Mouse (Mus musculus): ENCODE results near the gene Hnf1b.
A peak's percentile ranks its signal among the peaks of the same experiment; 100 is the strongest.

Gene Hnf1b

DNA sequence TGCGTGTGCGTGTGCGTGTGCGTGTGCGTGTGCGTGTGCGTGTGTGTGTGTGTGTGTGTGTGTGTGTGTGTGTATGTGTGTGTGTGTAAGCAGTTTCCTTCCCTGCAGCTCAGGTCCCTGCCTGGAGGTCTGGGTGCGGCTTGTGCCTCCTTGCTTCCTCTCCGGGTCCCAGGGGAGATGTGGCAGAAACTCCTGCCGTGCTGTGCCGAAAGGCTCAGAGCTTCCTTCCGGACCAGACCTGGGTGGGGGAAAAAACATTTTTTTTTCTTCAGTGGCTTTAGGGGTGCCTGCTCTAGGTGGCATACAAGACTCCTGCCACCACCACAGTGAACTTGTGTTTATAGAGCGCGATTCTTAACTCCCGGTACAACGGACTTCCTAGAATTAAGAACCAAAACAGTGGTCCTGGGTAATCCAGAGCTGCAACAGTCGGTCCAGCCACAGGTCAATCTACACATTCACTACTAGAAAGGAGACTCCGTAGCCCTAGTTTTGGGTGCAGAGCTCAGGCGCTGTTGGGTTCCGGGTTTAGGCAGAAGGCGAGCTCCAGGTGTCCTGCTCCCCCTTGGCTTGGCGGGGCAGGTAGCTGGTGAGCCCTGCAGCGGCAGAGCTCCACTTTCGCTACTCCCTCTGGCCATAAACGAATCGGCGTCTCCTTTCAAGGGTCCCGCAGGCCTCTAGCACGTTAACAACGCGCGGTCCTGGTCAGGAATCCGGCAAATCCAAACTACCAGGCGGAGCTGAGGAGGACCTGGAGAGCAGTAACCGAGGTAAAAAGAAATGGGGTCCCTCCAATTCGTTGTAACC is at the start of gene Hnf1b:
TSS of gene Hnf1b (plus strand) at position 535 of the 807 bp plus-strand sequence.
- DNase-seq (ENCODE audit: low read depth, low spot score): no peak

DNA sequence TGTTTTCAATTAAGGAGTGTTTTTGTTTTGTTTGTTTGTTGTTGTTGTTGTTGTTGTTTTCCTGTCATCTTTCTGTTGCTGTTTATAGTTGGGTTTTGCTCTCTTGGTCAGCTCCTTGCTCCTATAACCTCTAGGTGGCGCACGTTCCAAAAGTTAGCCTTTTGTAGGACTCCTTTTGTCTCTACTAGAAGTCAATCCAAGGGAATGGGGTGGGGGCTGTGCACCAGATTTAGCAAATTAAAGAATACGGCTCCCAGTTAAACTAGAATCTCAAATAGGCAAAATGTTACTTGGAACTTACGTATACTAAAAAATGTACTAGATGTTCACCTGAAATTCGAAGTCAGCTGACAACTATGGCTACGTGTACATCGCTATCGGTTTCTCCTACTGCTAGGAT is 47.7 kb upstream of the Hnf1b start:
- peak; percentile 70 for DNase-seq (ENCODE audit: low read depth, low spot score)

DNA sequence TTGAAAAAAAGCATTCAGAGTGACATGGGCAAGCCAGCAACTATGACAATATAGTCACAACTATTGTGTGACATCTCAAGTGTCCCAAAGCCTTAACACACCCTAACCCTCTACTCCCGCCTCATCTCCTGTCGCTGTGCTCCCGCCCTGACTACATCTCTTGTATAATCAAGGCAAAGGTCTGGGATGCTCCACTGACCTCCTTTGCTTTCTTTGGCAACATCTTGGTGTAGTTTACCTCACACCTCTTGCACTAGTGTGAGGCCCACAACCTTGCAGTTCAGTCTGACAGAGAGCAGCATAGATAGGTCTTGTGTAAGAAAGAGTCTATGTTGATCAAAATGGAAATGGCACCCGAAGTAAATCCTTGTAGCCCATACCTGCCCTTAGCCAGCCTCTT is 47.3 kb upstream of the Hnf1b start:
- no peak for DNase-seq (ENCODE audit: low read depth, low spot score)

DNA sequence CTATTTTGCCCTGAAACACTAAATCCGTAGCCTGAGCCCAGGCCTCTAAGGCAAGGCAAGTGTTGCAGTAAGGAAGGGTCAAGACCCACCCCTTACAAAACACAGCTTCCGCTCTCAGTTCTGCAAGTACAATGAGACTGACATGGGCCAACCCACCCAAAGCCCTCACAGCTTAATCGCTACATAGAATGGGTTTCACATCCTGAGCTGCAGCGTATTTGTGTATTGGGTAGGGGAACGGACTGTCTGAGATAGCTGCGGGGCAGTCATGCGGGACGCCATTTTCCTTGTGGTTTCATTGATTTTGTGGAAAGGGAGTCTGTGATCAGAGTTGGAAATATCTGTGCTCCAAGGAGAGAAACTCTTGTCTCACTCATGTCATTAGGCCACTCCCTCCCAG is 39.4 kb upstream of the Hnf1b start:
- no peak for DNase-seq (ENCODE audit: low read depth, low spot score)

DNA sequence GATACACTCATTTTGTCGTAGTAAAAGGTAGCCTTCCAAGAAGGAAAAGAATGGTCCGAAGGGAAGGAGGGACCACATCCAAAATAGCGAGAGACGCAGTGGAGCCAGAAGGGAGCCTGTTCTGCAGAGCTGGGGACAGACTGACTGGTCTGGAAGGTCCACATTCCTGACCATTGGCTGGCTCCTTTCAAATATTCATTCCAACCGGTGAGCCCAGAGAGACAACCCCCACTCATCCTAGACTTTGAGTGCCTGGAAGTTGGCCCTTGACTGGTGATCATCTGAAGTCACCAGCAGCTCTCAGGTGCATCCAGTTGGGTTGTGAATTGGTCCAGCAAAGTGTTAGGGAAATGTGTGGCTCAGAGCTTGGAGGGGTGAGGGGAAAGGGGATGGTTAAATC is 34.7 kb upstream of the Hnf1b start:
- DNase-seq (ENCODE audit: low read depth, low spot score): no peak

- DNase-seq (ENCODE audit: low read depth, low spot score): peak; percentile 78
Measured at GRCm38 (mm10) chr11:83815628-83816027, 34.2 kb upstream of the Hnf1b start.

DNA sequence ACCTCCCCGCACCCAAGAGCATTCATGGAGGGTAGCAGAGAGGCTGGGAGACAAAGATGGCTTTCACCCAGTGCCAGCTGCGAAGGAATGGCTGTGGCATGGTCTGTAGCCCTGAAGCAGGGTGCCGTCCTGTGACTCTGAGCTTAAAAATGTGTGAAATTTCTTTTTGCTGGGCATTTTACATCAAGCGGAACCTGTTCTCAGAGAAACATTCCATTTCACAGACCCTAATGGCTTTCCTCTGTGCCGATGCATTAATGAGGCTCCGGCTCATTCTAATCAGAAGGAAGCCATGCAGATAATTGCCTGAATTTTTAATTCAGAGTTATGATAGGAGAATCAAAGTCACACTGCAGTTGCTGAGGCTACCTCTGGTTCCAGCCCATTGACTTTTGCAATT is 32.8 kb upstream of the Hnf1b start:
- no peak for DNase-seq (ENCODE audit: low read depth, low spot score)

DNA sequence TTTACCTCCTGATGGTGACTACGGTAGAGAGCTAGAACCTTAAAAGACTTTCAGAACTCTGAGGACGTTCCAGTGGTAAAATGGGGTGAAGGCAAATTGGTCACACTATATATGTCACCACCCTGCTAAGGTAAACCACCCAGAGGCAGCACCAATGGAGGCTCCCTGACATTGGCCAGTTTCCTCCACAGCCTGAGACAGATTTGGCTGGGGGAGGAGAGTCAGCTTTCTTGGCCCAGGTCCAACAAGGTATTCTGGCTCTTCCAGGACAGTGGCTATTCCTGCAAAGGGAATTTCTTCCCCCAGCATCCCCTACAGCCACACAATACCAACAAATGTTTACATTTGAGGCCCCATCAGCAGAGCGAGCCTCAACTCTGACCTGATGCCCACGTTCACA is 31.9 kb upstream of the Hnf1b start:
- DNase-seq (ENCODE audit: low read depth, low spot score): no peak

- DNase-seq (ENCODE audit: low read depth, low spot score): no peak
Measured at GRCm38 (mm10) chr11:83818591-83819127, 31.2 kb upstream of the Hnf1b start.

DNA sequence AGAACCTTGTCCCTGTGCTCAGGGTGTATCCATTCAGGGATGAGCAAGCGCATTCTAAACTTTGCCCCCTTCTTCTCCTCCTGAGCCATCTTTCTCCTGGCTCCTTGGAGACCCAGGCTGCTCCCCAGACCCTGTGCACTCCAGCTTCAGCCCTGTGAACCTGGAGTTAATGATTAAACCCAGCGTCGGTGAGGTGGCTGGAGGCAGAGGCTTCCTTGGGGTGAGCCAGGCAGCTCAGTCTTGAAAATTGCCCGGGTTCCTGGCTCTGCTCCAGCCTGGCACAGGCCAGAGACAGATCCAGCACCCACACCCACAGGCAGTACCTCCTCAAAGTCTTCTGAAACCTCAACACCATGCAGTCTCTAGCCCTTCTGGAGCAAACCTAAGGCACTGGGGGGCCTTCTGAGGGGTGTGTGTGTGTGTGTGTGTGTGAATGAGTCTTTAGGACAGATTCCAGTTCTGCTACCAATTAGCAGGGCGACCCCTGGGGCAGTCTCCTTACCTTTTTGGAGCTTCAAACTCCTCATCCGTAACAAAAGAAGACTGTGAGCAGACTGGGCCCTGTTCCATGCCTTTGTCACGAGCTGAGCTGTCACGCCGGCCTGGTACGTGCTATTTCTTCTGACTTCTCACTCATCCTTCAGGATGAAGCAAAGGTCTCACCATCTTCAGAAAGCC is 29.9 kb upstream of the Hnf1b start:
- DNase-seq (ENCODE audit: low read depth, low spot score): no peak

DNA sequence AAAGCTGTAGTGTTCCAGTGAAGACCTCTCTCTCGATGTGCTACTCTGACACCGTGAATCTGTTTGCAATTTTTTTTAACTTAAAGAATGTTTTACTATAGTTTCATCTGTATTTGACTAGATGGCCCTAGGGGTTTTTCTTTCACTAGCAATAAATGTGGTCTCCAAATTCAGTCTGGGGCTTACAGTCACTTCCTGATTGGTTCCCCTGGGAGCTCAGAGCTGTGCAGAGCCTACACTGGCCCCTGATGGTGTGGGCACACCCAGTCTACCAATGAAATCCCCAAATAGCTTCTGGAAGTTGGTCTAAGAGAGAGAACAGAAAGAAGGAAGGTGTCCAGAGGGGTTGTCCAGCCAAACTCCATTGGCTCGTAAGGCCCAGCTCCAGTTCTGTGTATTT is 23.7 kb upstream of the Hnf1b start:
- peak; percentile 50 for DNase-seq (ENCODE audit: low read depth, low spot score)

GRCm38 (mm10) chr11:83828553-83829142 is 21.2 kb upstream of the Hnf1b start:
- DNase-seq (ENCODE audit: low read depth, low spot score): no peak

DNA sequence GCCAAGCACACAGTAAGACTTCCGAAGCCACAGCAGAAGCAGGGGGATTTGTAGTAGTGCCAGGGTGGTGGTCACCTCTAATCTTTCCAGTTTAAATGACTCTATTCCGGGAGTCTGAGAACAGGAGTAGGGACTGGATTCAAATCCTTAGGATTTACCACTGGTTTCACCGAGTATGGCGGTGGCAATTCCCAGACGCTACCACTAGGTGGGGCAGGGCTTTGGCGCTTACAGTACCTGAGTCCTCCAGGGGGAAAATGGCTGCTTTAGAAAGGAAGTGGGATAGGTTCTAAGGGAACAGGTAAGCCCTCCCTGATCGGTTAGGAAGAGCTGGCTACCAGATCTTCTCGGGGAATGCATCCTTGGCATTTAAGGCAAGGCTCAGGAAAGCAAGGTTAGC is 17.5 kb upstream of the Hnf1b start:
- peak; percentile 52 for DNase-seq (ENCODE audit: low read depth, low spot score)

DNA sequence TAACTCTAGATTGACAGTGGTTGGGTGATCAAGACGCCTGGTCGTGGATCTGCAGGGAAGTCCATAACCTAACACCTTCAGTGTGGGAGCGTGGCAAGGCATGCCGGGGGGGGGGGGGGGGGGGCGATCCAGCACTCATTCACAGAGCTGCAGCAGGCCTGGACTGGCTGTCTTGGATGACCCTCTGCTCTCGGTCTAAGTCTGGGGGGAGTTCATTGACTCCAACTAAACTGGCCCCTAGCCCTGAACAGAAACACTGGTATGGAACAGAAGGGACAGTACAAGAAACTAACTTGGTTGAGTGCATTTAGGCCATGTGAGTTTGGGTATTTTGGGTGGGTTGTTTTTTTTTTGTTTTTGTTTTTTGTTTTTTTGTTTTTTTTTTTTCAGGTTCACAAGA is 16.3 kb upstream of the Hnf1b start:
- DNase-seq (ENCODE audit: low read depth, low spot score): no peak

DNA sequence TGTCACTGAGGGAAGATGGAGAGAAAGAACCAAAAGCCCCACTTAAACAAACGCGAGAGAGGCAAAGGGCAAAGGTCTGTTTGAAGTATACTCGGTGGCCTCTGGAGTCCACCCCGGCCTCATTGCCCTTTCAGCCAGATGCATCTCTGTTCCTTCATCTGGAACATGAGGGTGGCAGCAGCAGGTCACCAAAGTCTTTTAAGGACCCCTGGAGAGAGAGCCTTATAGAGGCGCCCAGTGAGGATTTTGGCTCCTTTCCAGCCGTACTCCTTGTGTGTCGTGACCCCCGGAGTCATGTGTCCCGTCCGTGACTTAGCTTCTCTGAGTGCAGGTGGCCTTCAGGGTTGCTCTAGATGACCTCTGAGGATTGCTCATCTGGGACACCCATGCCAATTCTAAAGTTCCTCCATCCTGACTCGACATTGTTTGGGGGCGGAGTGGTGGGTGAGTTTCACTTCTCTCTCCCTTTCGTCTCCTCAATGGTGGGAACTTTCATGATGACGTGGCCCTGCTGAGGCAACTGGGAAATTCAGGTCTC is 15.8 kb upstream of the Hnf1b start:
- no peak for DNase-seq (ENCODE audit: low read depth, low spot score)

DNA sequence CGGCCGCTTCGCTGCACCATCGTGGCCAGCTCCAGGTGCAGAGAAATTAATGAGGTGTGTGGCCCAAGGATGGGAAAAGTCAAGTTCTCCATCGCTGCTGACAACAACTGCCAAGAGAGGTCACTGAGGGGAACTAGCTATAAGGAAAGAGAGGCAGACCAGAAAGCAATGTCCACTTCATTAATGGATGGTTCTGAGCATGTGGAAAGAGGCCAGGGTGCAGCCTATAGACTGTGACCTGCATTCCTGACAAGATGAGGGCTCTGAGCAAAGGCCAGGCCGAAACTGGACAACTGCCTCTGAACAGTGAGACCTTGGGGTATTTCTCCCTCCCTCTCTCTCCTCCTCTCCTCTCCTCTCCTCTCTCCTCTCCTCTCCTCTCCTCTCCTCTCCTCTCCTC is 10.4 kb upstream of the Hnf1b start:
- DNase-seq (ENCODE audit: low read depth, low spot score): no peak

DNA sequence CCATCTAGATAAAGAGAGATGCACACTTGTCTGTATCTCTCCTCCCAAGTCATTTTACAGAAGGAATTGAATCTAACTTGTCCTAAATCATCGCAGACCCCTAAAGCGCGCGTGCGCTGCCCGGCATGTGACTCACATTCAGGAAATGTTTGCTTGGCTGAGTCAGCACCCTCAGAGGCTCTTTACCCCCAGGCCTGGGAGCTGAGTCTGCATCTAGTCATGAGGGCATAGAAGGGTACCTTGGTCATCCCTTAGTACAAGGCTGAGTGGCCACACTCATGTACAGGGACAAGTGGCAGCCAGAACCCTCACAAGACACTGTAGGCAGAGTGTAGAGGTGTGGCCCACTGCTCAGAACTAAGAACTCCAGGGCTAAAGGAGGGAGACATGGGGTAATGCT is 6.3 kb upstream of the Hnf1b start:
- peak; percentile 91 for DNase-seq (ENCODE audit: low read depth, low spot score)

- DNase-seq (ENCODE audit: low read depth, low spot score): no peak
Measured at GRCm38 (mm10) chr11:83850586-83851272, 866 bp downstream of the Hnf1b start.

DNA sequence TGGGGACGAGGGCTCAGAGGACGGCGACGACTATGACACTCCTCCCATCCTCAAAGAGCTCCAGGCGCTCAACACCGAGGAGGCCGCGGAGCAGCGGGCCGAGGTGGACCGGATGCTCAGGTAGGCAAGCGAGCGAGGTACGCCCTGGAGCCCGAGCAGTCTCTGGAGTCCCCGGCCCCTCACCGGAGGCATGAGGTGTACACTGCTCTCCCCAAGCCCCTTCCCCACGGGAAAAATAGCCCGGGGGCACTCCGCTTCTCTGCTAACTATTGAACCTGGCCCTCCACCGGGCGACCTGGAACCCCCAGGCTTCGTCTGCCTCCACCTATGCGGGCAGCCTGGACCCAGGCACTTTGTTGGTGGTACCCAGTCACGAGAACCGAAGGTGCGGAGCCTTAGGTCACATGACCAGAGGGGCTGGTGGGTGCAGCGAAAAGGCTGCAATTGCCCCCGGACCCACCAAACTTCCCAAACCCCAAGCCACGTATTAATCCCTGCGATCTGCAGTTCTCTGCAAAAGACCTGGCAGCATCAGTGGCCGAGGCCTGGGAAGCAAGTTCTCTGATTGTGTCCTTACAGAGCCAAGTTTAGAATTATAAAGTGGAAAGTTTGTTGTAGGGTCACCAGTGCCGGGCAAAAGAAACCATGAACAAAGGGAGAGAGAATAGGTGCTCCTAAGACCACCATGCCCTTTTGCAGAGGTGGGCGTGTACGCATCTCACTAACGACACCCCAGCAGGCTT is 1.6 kb downstream of the Hnf1b start:
- no peak for DNase-seq (ENCODE audit: low read depth, low spot score)

GRCm38 (mm10) chr11:83852016-83852355 is 2.1 kb downstream of the Hnf1b start:
- no peak for DNase-seq (ENCODE audit: low read depth, low spot score)

All from 3T3-L1 (cell line).